Mouse (Mus musculus) large intestine, adult 2 months (tissue): ENCODE data around the gene Samd7. TPM values are rescaled to one million over a fixed set of nuclear protein-coding genes. Genes with fewer than 3 reads are reported as not detected.
A peak's percentile ranks its signal among the peaks of the same experiment; 100 is the strongest.

Experiments
- DNase-seq: peaks from one replicate; pipeline ENCODE4 v3.0.0-alpha.2; 2012; ENCODE audit warnings: low read depth, low spot score
- WGBS: fragments of 180-500 bp; shearing (Covaris S2); methylation state at CpG from one replicate; pipeline ENCODE4 v1.1.7; 2018; 5-methylcytosine and 5-hydroxymethylcytosine counted together
- polyA plus RNA-seq: library from polyadenylated mRNA; depleted of rRNA; stranded (reverse); fragments of >200 nt; gene quantifications from 2 replicates; pipeline ENCODE4 v1.2.3, GENCODE M21; 2012; rRNA removed

Gene Samd7
- not detected in 2 replicates for polyA plus RNA-seq

DNA sequence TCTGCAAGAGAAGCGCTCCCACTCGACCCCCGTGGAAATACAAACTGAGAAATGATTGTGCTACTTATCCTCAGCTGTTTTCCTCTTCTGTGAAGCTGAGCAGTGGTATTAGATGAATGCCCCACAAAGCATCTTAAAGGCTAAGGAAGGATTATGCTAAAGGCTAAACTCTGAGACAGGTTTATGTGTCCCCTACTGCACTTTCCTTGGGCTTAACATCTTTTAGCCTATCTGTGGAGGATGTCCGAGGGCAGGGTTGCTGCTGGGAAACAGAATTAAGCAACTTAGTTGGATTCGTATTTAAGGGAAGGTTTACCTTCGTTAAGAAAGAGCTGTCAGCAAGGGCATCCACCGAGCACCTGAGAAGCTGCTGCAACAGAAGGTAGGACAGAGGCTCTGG is at the start of gene Samd7:
Gene Samd7, plus strand, starts transcription at position 288 of the 400 bp plus-strand sequence.
- WGBS, result 84% methylated on average over 7 of the region's 7 CpGs
- no peak for DNase-seq

DNA sequence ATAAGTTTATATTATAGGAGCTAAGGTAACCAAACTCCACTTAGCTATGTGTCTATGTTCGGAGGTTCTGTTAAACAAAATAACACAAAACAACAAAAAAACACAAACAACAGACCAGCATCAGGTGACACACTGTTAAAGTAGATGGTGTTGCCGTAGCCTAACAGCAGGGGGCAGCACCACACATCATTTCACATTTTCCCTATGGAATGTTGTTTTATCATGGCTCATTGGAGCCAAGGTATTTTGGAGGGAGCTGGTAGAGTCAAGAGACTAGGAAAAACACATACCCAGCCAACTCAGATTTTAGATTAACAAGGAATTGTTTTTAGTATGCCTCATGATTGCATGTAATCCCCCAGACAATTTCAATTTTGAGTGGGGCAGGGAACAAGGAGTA is 49.7 kb upstream of the Samd7 start:
- WGBS, result 13% methylated on average over 2 of the region's 2 CpGs
- DNase-seq, result peak; percentile 32

DNA sequence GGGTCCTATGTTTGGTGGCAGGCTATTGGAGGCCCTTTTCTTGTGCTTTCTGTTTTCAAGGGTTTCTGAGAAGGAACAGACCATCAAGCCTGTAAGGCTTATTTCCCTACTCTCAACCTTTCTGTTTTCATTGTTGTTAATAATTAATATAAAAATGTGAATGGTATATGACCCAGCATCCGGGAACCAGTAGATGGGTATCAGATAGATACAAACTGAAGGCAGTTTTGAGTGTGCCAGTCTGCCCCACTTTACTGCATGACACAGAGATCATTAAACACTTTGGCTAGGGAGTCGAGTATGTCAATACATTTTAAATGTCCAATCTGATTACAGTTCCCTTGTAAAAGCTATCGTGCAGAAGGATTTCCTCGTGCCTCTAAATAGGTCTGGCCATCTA is 48.2 kb upstream of the Samd7 start:
- DNase-seq, result peak; percentile 55
- WGBS, result 14% methylated on average over 4 of the region's 4 CpGs

DNA sequence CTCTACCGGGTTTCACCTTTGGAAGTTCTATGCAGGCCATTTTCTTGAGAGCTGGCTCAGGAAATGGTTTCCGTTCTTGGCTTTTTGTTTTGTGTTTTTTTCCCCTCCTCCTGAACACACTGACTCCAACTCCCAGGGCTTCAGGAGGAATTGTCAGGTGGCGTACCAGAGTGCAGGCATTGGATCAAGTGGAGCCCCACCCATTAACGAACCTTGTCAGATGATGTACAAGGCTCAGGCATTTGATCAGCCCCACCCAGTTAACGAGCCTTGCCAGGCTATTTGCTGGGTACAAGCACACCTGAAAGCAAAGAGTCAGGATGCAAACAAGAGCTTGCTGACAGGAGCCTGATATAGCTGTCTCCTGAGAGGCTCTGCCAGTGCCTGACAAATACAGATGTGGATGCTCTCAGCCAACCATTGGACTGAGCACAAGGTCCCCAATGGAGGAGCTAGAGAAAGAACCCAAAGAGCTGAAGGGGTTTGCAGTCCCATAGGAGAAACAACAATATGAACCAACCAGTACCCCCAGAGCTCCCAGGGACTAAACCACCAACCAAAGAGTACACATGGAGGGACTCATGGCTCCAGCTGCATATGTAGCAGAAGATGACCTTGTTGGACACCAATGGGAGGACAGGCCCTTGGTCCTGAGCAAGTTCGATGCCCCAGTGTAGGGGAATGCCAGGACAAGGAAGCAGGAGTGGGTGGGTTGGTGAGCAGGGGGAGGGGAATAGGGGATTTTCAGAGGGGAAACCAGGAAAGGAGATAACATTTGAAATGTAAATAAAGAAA is 46.2 kb upstream of the Samd7 start, which contains the start of gene Lrrc31:
Gene Lrrc31, minus strand, starts transcription at position 133 of the 795 bp plus-strand sequence.
- DNase-seq, result peak; percentile 80
- WGBS, result 35% methylated on average over 6 of the region's 6 CpGs

DNA sequence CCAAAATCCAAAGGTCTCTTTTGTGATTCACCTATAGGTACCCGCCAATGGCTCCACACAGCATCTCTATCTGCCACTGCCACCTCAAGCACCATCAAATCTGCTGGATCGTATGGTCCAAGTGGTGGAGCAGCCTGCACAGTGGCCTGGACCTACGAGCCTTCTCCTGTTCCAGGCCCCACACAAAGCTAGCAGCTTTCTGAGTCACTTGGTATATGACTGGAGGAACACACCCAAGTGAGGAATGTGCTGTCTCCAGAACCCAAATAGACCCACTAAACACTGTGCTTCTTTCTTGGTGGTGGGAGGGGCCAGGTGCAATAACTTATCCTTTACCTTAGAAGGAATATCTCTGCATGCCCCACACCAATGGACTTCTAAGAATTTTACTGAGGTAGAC is 40.1 kb upstream of the Samd7 start:
- WGBS, result 52% methylated on average over 3 of the region's 3 CpGs
- DNase-seq, result no peak

DNA sequence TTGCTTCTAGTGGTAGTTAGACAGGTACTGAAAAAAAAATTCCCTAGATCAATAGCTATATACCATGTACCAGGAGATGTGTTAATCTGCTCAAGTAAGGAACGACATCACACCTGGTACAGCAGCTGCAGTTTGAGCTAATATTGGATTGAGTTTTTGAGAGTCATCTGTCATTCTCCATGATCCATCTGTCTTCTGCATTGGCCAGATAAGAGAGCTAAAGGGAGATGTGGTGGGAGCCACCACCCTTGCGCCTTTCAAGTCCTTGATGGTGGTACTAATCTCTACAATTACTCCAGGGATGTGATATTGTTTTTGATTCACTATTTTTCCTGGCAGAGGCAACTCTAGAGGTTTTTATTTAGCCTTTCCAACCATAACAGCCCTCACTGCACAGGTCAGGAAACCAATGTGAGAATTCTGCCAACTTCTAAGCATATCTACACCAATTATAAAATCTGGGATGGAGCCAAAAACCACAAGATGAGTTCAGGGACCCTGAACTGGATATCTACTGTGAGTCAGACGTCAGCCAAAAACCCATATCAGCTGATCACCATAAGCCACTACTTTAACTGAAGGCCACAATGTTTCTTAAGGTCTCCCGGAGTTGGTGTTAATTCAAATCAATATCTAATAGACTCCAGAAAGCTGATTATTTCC is 39.3 kb upstream of the Samd7 start:
- DNase-seq, result no peak
- 74% methylated on average over 4 of the region's 4 CpGs for WGBS

- DNase-seq, result no peak
Observed at GRCm38 (mm10) chr3:30710191-30710590, 35.9 kb upstream of the Samd7 start.

DNA sequence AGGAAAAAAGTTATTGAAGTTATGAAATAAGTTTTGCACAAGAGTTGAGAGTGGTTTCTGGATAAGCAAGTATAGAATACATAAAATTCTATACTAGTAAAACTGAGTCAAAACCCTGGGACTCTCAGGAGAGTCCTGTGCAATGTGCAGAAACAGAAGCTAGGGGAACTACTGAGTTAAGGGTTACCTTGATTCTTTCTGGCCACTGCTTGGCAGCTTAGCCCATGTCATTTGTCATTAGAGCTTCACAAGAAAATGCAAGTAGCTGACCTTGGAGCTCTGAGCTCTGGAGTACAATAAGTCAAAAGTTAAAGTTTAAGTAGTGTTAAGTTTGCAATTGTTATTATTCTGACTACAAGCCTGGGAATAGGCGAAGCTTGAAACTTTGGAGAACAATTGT is 32.8 kb upstream of the Samd7 start:
- 78% methylated on average over 1 of the region's 1 CpGs for WGBS

More at GRCm38 (mm10) chr3:30710191-30710590, 35.9 kb upstream of the Samd7 start:
- 76% methylated on average over 6 of the region's 6 CpGs for WGBS

DNA sequence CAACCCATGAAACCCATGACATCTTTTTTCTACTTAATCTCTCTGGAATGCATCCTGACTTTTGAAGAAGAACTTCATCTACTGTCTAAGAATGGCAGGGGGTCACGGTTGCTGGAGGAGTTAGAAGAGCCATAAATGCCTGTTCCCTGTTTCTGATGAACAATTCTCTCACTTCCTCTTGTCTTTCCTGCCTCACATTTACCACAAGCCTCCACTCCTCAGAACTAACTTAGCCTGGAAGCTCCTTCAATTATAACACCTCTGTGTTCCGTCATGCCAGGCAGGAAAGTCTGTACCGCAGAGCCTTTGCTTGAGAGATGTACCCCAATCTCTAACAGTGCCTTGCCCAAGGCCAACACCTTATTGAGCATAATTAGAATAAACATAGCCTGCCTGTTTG is 27.4 kb upstream of the Samd7 start:
- 75% methylated on average over 3 of the region's 3 CpGs for WGBS
- DNase-seq, result no peak

More for the DNA sequence above, 32.8 kb upstream of the Samd7 start:
- no peak for DNase-seq

DNA sequence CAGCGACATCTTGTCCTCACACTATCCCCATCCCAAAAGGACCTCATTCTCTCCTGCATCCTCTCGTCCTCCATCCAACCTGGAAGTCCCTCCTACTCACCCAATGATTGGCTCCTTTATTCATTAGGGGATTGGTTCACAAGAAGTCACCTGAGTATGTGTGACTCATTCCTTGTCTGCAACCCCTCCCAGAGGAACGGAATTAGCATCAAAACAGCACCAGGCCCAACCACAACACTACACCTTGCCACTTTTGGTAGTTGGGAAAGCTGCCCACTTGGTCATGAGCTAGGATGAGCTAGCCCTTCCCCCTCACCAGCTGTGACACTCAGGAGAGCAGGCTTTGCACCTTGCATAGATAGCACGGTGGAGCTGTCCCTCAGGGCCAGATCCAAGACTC is 24.1 kb upstream of the Samd7 start:
- no peak for DNase-seq
- WGBS, result 86% methylated on average over 4 of the region's 4 CpGs

GRCm38 (mm10) chr3:30722461-30722860 is 23.6 kb upstream of the Samd7 start:
- no peak for DNase-seq
- 84% methylated on average over 2 of the region's 2 CpGs for WGBS

- DNase-seq, result no peak
- whole genome bisulfite sequencing, result 55% methylated on average over 5 of the region's 5 CpGs
Observed at GRCm38 (mm10) chr3:30723179-30723578, 22.9 kb upstream of the Samd7 start.

- no peak for DNase-seq
- WGBS, result 80% methylated on average over 10 of the region's 10 CpGs
Observed at GRCm38 (mm10) chr3:30724105-30724824, 21.8 kb upstream of the Samd7 start.

DNA sequence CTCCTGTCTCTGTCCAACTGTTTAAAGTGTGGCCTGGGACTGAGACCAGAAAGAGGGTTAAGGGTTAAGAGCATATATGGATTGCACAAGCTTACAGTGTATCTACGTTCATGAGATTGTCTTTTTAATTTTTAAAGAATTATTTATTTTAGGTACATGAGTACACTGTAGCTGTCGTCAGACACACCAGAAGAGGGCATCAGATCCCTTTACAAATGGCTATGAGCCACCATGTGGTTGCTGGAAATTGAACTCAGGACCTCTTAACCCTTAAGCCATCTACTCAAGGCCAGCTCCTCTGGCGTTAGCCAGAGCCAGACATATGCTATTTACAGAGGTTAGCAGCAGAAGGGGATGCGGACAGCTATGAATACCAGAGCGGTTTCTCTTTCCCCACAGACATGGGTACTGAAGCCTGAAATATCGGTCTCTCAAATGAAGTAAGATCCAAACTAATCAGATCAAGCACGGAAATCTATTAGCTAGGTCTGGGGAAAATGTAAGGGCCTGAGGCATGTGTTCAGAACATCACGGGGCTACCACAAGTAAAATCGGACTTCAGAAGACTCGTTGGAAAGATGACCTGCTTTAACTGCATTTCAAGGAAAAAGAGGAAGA is 21.1 kb upstream of the Samd7 start:
- DNase-seq, result no peak
- 64% methylated on average over 10 of the region's 10 CpGs for WGBS

GRCm38 (mm10) chr3:30725514-30725913 is 20.6 kb upstream of the Samd7 start:
- DNase-seq, result no peak
- 71% methylated on average over 7 of the region's 7 CpGs for WGBS

GRCm38 (mm10) chr3:30727209-30727608 is 18.9 kb upstream of the Samd7 start:
- 66% methylated on average over 4 of the region's 4 CpGs for WGBS
- DNase-seq, result no peak

GRCm38 (mm10) chr3:30729046-30729445 is 17.0 kb upstream of the Samd7 start:
- 87% methylated on average over 5 of the region's 5 CpGs for WGBS
- DNase-seq, result no peak

DNA sequence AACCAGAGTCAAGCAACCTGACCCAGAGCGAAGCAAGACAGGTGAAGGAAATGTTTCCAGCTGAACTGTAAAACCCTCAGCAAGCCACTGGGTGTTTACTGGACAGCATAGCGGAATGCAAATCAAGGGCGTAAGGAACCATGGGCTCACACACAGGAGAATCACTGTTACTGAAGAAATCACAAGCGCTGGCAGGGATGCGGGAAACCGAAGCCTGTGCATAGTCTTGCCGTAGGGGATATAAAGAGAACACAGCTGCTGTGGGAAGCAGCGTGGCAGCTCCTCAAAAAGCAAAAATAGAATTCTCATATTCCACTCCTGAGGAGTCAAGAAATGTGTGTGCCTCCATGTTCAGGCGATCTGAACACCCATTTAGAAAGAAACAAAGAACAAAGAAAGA is 9.3 kb upstream of the Samd7 start:
- 79% methylated on average over 9 of the region's 9 CpGs for WGBS
- DNase-seq, result no peak

GRCm38 (mm10) chr3:30741306-30741705 is 4.8 kb upstream of the Samd7 start:
- DNase-seq, result no peak
- 81% methylated on average over 6 of the region's 6 CpGs for WGBS

- 88% methylated on average over 7 of the region's 7 CpGs for WGBS
- DNase-seq, result no peak
Observed at GRCm38 (mm10) chr3:30742891-30743290, 3.2 kb upstream of the Samd7 start.
